30 mouse cellular contexts compared by ENCODE assay signal in the genomic region with DNA sequence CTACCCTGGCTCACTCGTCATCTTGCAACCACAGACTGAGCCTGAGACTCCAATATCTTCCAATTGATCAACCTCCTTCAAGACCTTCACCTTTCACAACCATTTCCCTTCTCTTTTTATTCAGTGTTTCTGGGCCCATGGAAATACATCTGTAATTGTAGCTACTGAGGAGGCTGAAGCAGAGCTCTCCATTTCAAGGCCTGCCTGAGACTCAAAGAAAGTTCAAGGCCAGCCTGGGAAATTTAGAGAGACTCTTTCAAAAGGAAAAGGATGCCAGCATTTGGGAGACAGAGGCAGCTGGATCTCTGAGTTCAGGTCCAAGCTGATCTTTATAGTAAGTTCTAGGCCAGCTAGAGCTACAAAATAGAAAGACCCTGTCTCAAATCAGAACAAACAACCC. TPM values are rescaled to one million over a fixed set of nuclear protein-coding genes. Genes with fewer than 3 reads are reported as not detected.
"Had no signal": no experiment of that assay in that cellular context is flagged by ENCODE, and none has a peak within 500 bp of the region (broad histone marks: within the 10 kb centered on the region; RNA-seq: fewer than 3 reads in every experiment).

No protein-coding gene starts in this region.

- H3K9me3 ChIP-seq: heart, embryonic 13.5 days; heart, embryonic 15.5 days; hindbrain, embryonic 13.5 days; hindbrain, embryonic 15.5 days; kidney, embryonic 15.5 days; limb, embryonic 13.5 days; limb, embryonic 15.5 days; liver, embryonic 13.5 days; liver, embryonic 15.5 days had no signal

- H3K4me3 ChIP-seq: heart, embryonic 13.5 days; heart, embryonic 15.5 days; hindbrain, embryonic 13.5 days; hindbrain, embryonic 15.5 days; kidney, embryonic 15.5 days; limb, embryonic 13.5 days; limb, embryonic 15.5 days; liver, embryonic 13.5 days; liver, embryonic 15.5 days had no signal

- DNase-seq: gastrocnemius, postnatal 14 days; gastrocnemius, postnatal 36 days; heart, adult 18-20 months; heart, postnatal 14 days; heart, postnatal 36 days; kidney, adult 11 months; kidney, adult 2 months; kidney, adult 9 months; kidney, postnatal 14 days; kidney, postnatal 36 days; layer of hippocampus, adult 9-11 months; layer of hippocampus, postnatal 36 days; left cerebral cortex, postnatal 4 days; liver, embryonic 13.5 days had no signal

- H3K27ac ChIP-seq: heart, embryonic 13.5 days; heart, embryonic 15.5 days; hindbrain, embryonic 13.5 days; hindbrain, embryonic 15.5 days; hindbrain, postnatal 0 days; kidney, embryonic 15.5 days; kidney, postnatal 0 days; limb, embryonic 13.5 days; limb, embryonic 15.5 days; liver, embryonic 13.5 days; liver, embryonic 15.5 days had no signal

- H3K36me3 ChIP-seq: heart, embryonic 13.5 days; heart, embryonic 15.5 days; hindbrain, embryonic 13.5 days; hindbrain, embryonic 15.5 days; kidney, embryonic 15.5 days; limb, embryonic 13.5 days; limb, embryonic 15.5 days; liver, embryonic 13.5 days; liver, embryonic 15.5 days had no signal

- ATAC-seq: hindbrain, postnatal 0 days; intestine, embryonic 16.5 days had no signal

- H3K27me3 ChIP-seq: heart, embryonic 13.5 days; heart, embryonic 15.5 days; hindbrain, embryonic 13.5 days; hindbrain, embryonic 15.5 days; kidney, embryonic 15.5 days; limb, embryonic 13.5 days; limb, embryonic 15.5 days; liver, embryonic 15.5 days had no signal

- H3K9ac ChIP-seq: heart, embryonic 13.5 days; heart, embryonic 15.5 days; hindbrain, embryonic 13.5 days; hindbrain, embryonic 15.5 days; kidney, embryonic 15.5 days; limb, embryonic 13.5 days; limb, embryonic 15.5 days; liver, embryonic 13.5 days; liver, embryonic 15.5 days had no signal

- H3K4me2 ChIP-seq: heart, embryonic 11.5 days; heart, embryonic 13.5 days; heart, embryonic 15.5 days; hindbrain, embryonic 13.5 days; hindbrain, embryonic 15.5 days; kidney, embryonic 15.5 days; limb, embryonic 13.5 days; limb, embryonic 15.5 days; liver, embryonic 13.5 days; liver, embryonic 15.5 days had no signal

RNA-seq across cellular contexts. Expression of gene Apoa2, which starts 3.0 kb away (rescaled TPM):
- total RNA-seq: gastrocnemius, postnatal 14 days; hematopoietic stem cell, adult 5-6 weeks; hindbrain, postnatal 0 days had no signal

RNA-seq across cellular contexts. Expression of gene Nr1i3, which starts 14.1 kb away (rescaled TPM):
- total RNA-seq: gastrocnemius, adult 18-20 months; gastrocnemius, postnatal 14 days; gastrocnemius, postnatal 36 days; heart, adult 18-20 months; heart, adult 8-10 months; hindbrain, postnatal 0 days; left cerebral cortex, postnatal 10 days; left cerebral cortex, postnatal 4 days had no signal
